Mouse (Mus musculus) heart, postnatal 10 days (tissue): ENCODE measurements at regions not wholly inside any gene's neighbourhood (a gene's known extent, or its start where the extent isn't known, plus 50 kb on each side); places are given as distances from the start of the nearest gene placed in this dataset.
A peak's percentile ranks its signal among the peaks of the same experiment; 100 is the strongest.
"Not testable (repeated sequence)": the region's sequence is repeated elsewhere in the genome, so short reads cannot be mapped to it uniquely, and the experiment has no call there.

Experiments
- DNase-seq, 2 experiments: peaks; one replicate each; pipeline ENCODE4 v3.0.0; 2021
- intact Hi-C: fragments of 180-260 bp; cut with DNase I; formaldehyde crosslinking; loops from one replicate; pipeline ENCODE4 v1.15.1; 2025

DNA sequence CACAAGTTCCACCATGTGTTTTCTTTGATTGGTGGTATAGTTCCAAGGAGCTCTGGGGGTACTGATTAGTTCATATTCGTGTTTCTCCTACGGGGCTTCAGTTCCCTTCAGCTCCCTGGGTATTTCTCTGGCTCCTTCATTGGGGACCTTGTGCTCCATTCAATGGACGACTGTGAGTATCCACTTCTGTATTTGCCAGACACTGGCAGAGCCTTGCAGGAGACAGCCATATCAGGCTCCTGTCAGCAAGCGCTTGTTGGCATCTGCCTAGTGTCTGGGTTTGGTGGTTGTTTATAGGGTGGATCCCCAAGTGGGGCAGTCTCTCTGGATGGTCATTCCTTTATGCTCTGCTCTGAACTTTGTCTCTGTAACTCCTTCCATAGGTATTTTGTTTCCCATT is 1905.5 kb upstream of the Sel1l start:
- intact Hi-C loops: not testable (repeated sequence)
- DNase-seq: peak; percentile 5 to 11

- intact Hi-C loops: no loop called here
- DNase-seq: no peak
Measured at GRCm38 (mm10) chr12:93748300-93748847, 1899.4 kb upstream of the Sel1l start.

- DNase-seq: no peak
- intact Hi-C loops: no loop called here
Measured at GRCm38 (mm10) chr12:93718704-93719497, 1869.9 kb upstream of the Sel1l start.

DNA sequence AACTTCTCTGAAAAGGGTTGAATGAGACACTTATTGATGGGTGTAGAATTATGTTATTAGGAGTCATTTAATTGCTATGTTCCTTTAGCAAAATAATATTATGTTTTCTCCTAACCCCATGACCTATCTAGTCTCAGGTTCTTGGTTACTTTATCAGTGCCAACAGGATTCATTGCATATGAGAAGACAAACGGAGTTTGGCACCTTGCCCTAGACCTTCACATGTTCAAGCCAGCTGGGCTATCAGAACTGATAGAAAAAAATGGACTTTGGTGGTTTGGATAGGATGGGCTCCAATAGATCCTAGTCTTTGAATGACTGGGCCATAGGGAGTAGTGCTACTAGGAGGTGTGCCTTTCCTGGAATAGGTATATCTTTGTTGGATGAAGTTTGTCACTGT is 1857.0 kb upstream of the Sel1l start:
- DNase-seq: no peak
- intact Hi-C loops: no loop called here

- intact Hi-C loops: no loop called here
- DNase-seq: no peak
Measured at GRCm38 (mm10) chr12:93687196-93687595, 1838.2 kb upstream of the Sel1l start.

DNA sequence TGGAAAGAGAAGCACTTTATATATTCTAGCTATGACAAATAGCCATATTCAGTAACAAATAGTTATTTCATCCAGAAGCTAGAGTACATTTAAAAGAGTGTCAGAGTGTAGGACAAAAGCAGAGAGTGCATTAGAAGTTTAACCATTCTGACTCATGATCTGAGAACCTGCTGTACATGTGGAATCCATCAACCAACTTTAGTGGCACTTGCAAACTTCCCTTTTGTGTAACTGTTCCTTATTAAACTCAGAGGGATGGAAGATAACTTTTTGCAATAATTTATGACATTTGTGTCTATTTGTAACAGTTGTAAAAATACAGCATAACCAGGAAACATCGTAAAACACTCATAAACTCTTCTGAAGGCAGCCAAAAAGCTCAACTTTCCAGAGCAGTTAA is 1835.4 kb upstream of the Sel1l start:
- no peak for DNase-seq
- intact Hi-C loops: no loop called here

- no peak for DNase-seq
- intact Hi-C loops: no loop called here
Measured at GRCm38 (mm10) chr12:93677478-93677877, 1828.5 kb upstream of the Sel1l start.

DNA sequence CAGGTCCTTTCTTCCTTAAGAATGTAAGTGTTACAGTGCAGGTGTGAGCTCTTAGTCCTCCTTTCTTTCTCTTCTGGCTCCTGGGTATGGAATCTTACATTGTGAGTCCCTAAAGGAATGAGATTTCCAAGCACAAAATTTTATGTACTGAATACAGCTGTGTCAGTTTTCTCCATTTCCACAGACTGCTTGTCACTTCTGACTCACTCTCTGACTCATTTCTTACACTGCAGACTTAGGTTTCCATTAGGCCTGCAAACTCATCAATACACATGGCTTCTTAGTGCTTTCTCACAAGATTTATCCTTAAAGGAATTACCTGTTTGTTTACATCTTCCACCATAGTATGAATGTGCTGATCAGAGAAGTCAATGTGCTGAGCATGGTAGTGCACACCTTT is 1826.1 kb upstream of the Sel1l start:
- DNase-seq: no peak
- intact Hi-C loops: no loop called here

DNA sequence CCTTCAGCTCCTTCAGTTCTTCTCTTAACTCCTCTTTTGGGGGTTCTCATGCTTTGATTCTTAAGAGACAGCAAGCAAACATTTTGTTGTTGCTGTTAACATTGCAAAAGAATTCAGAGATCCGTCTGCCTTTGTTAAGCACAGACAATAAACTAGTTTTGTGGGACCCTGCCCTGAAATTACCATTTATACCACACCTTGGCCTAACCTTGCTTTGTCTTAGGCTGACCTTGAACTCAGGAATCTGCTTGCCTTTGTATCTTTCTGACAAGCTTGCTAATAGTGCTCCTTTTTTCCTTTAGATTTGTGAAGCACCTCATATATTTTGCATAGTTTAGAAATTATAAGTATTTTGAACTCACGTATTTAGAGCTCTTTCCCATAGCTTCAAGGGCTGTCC is 1820.3 kb upstream of the Sel1l start:
- DNase-seq: no peak
- intact Hi-C loops: no loop called here

DNA sequence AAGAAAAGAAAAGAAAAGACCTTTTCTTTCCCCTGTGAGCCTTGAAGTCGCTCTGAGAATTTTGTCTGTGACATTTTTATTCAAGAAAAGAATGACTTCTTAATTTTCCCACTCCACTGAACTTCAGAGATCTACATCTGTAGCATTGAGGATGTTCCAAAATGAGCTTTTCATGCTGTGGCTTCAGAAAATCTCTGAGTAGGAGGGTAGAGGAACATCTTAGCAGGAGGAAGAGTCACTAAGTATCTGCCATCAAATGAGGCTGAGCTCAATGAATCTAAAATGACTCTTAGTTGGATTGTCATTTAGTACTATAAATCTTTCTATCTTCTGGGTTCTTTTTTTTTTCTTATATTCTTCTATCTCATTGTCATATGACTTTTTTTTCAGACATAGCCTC is 1817.8 kb upstream of the Sel1l start:
- DNase-seq: no peak
- intact Hi-C loops: no loop called here
